Mouse (Mus musculus): Measurements from ENCODE around the gene Armc12.

DNA sequence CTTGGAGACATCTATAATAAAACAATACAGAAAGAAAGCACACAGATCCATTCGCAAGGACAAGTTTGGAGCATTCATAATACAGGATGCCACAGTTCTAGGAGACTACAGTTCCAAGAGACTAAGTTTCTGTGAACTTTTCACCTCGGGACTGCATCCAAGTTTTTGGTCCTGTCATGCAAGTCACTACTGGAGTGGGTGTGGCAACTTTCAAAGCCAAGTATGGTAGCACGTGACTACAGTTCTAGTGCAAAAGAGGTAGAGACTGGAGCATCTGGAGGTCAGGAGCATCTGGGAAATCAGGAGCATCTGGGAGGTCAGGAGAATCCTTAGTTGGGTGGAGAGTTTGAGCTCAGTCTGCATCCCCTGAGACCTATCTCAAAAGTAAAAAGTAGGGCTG is 41.3 kb downstream of the Armc12 start:
- TF ChIP-seq POLR2A (IDR thresholded peaks at IDR 0.05; ENCODE audit: insufficient read depth, low read depth, low read length) (no peak), EP300 (IDR thresholded peaks at IDR 0.05; ENCODE audit: insufficient read depth, low read depth, low read length) (no peak)

Measured in heart, adult 2 months (tissue).